Mouse (Mus musculus) left cerebral cortex, postnatal 4 days (tissue): ENCODE results near the gene Aars2. TPM values are rescaled to one million over a fixed set of nuclear protein-coding genes. Genes with fewer than 3 reads are reported as not detected.

Experiments used
- DNase-seq: peaks from one replicate; pipeline ENCODE4 v3.0.0-alpha.2; 2022
- intact Hi-C: fragments of 180-260 bp; cut with DNase I; formaldehyde crosslinking; loops from one replicate; pipeline ENCODE4 v1.15.1; 2025
- total RNA-seq, 2 experiments: library from RNA; stranded (reverse); gene quantifications; 2 replicates each; pipeline ENCODE4 v1.2.3; 2021

Gene Aars2
- total RNA-seq, 2 experiments from 2014 or later, result 24.2 to 26.2 TPM

- intact Hi-C loops, result no loop called here
These were observed 50.0 kb downstream of the Aars2 start for GRCm38 (mm10) chr17:45556514-45557245.

GRCm38 (mm10) chr17:45557246-45557824, 50.7 kb downstream of the Aars2 start:
- intact Hi-C loops, result no loop called here
- DNase-seq, result no peak

More at GRCm38 (mm10) chr17:45556514-45557245, 50.0 kb downstream of the Aars2 start:
- DNase-seq, result no peak

- intact Hi-C loops, result no loop called here
- no peak for DNase-seq
These were observed 51.6 kb downstream of the Aars2 start for GRCm38 (mm10) chr17:45557998-45558862.

GRCm38 (mm10) chr17:45559732-45560525, 53.3 kb downstream of the Aars2 start:
- intact Hi-C loops, result no loop called here
- no peak for DNase-seq

- intact Hi-C loops, result no loop called here
- no peak for DNase-seq
These were observed 56.6 kb downstream of the Aars2 start for GRCm38 (mm10) chr17:45563216-45563615.

GRCm38 (mm10) chr17:45563655-45564530, 57.3 kb downstream of the Aars2 start, which contains the start of gene Slc35b2:
TSS of gene Slc35b2 (plus strand) at chr17:45563874.
- peak; percentile 96 for DNase-seq
- intact Hi-C loops, result no loop called here

GRCm38 (mm10) chr17:45564531-45565084, 58.0 kb downstream of the Aars2 start:
- intact Hi-C loops, result no loop called here
- DNase-seq, result peak; percentile 56

GRCm38 (mm10) chr17:45565103-45565502, 58.5 kb downstream of the Aars2 start:
- intact Hi-C loops, result no loop called here
- DNase-seq, result no peak

GRCm38 (mm10) chr17:45566031-45566359, 59.4 kb downstream of the Aars2 start:
- no peak for DNase-seq
- intact Hi-C loops, result no loop called here

- DNase-seq, result no peak
- intact Hi-C loops, result no loop called here
These were observed 59.9 kb downstream of the Aars2 start for GRCm38 (mm10) chr17:45566360-45567161.

- intact Hi-C loops, result no loop called here
- no peak for DNase-seq
These were observed 60.5 kb downstream of the Aars2 start for GRCm38 (mm10) chr17:45567162-45567601.

- DNase-seq, result no peak
- intact Hi-C loops, result no loop called here
These were observed 62.3 kb downstream of the Aars2 start for GRCm38 (mm10) chr17:45568990-45569389.

GRCm38 (mm10) chr17:45569999-45570398, 63.4 kb downstream of the Aars2 start:
- intact Hi-C loops, result no loop called here
- DNase-seq, result no peak

Other genes with a start within 250 kb of the Aars2 start
- 10 to 100 TPM; 56.5 to 57.1 TPM for gene Cdc5l, start 73.1 kb upstream of the Aars2 start, total RNA-seq
- gene Spats1, start 31.4 kb upstream of the Aars2 start, total RNA-seq, result 1 to 10 TPM; 2.0 to 3.0 TPM
- gene Tcte1, start 16.6 kb downstream of the Aars2 start, total RNA-seq, result under 1 TPM; 0.58 to 0.64 TPM
- gene Tmem151b, start 42.8 kb downstream of the Aars2 start, total RNA-seq, result 10 to 100 TPM; 90.3 to 92.2 TPM
- 1 to 10 TPM; 2.4 to 2.7 TPM for gene Nfkbie, start 48.9 kb downstream of the Aars2 start, total RNA-seq
- gene Slc35b2, start 57.0 kb downstream of the Aars2 start, total RNA-seq, result 10 to 100 TPM; 39.2 to 40.2 TPM
- gene Hsp90ab1, start 66.4 kb downstream of the Aars2 start, total RNA-seq, result 1,000 to 10,000 TPM; 1,680 to 1,682 TPM
- gene Slc29a1, start 92.8 kb downstream of the Aars2 start, total RNA-seq, result 10 to 100 TPM; 68.8 to 69.9 TPM
- gene Mymx, start 95.3 kb downstream of the Aars2 start, total RNA-seq, result not detected
- gene Capn11, start 152.5 kb downstream of the Aars2 start, total RNA-seq, result 1 to 10 TPM in 1 of 2 experiments, under 1 TPM in 1; 0.14 to 3.6 TPM
- 10 to 100 TPM; 49.2 to 55.7 TPM for gene Mrpl14, start 179.5 kb downstream of the Aars2 start, total RNA-seq
- 100 to 1,000 TPM; 272 to 284 TPM for gene Tmem63b, start 180.1 kb downstream of the Aars2 start, total RNA-seq
- not detected for gene 1600014C23Rik, start 227.0 kb downstream of the Aars2 start, total RNA-seq